Mouse (Mus musculus): Measurements from ENCODE around the gene Alox12e.

- peak; percentile 72 for TF ChIP-seq CTCF (IDR thresholded peaks at IDR 0.05; ENCODE audit: low read depth, low read length)
- TF ChIP-seq POLR2A (IDR thresholded peaks at IDR 0.05; ENCODE audit: insufficient read depth, low read length), result no peak
These were observed 17.1 kb upstream of the Alox12e start for GRCm38 (mm10) chr11:70339481-70339880.
